Mouse (Mus musculus): ENCODE measurements around the gene Alg5.

- TF ChIP-seq POLR2A (IDR thresholded peaks at IDR 0.05; ENCODE audit: borderline replicate concordance, control insufficient read depth, low read depth, low read length) = no peak
- peak; percentile 54 for TF ChIP-seq CTCF (IDR thresholded peaks at IDR 0.05; ENCODE audit: control insufficient read depth, insufficient read depth, low read length)
These were observed 10.5 kb downstream of the Alg5 start for GRCm38 (mm10) chr3:54745799-54746198.

Measured in bone marrow, adult 2 months (tissue).